Mouse (Mus musculus) layer of hippocampus, adult 18-20 months (tissue): ENCODE results near the gene Klrb1b. TPM values are rescaled to one million over a fixed set of nuclear protein-coding genes. Genes with fewer than 3 reads are reported as not detected.
A peak's percentile ranks its signal among the peaks of the same experiment; 100 is the strongest.

Experiments used
- DNase-seq, 2 experiments: peaks; one replicate each; pipeline ENCODE4 v3.0.0; 2022; ENCODE audit warnings: low spot score in 2 of 2
- long read RNA-seq: library from polyadenylated mRNA; stranded (forward); transcript quantifications from one replicate; pipeline ENCODE4 v2.0.0, GENCODE M21; 2021
- total RNA-seq, 2 experiments: library from RNA; stranded (reverse); gene quantifications; 2 replicates each; pipeline ENCODE4 v1.2.3; 2021

The Klrb1b gene
- total RNA-seq, result not detected
- long read RNA-seq, result 0 reads

- DNase-seq, result no peak
These were observed at the start of gene Klrb1b, which contains the start of gene Gm44511 for GRCm38 (mm10) chr6:128826132-128826531. Gene Klrb1b, minus strand, starts transcription at chr6:128826331. Gene Gm44511, minus strand, starts transcription at chr6:128826315.

GRCm38 (mm10) chr6:128871910-128872610 is 45.9 kb upstream of the Klrb1b start:
- DNase-seq, result no peak

- no peak for DNase-seq
These were observed 42.7 kb upstream of the Klrb1b start for GRCm38 (mm10) chr6:128868861-128869260.

- no peak for DNase-seq
These were observed 31.8 kb upstream of the Klrb1b start for GRCm38 (mm10) chr6:128857976-128858375.

- peak in 1 of 2 experiments; percentile 59 for DNase-seq
These were observed 30.1 kb upstream of the Klrb1b start for GRCm38 (mm10) chr6:128856250-128856649.

DNA sequence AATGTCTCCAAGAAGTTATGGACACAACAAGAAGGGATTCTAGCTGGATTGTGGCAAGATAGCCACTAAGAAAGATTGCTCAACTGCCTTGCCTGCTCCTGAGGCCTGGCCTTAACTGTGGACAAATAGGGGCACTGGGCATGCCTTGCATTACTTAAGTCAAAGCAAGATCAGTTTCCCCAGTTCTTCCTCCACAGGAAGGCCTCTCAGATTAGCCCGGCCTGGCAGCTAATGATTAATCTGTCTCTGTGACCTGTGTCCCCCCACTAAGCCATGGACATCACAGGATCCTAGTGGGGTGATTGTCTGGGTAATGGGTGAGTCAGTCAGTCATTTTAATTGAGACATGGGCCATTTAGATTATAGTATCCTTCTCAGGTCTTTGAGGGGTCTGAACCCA is 29.3 kb upstream of the Klrb1b start:
- DNase-seq, result no peak

DNA sequence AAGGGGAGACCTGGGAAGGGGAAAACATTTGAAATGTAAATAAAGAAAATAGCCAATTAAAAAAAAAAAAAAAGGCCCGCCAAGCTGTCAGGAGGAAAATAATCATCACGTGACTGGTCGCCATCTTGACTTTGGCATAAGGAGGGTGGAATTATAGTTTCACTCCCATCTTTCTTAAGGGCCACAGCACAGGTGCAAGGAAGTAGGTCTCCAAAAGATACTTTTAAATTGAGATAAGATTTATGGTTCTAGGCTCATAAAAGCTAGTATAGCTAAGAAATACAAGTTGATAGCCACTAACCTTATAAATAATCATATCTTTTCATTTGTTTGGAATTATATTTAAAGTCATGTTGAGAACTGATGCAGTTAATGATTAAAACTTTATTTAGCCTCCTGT is 28.8 kb upstream of the Klrb1b start:
- DNase-seq, result no peak

DNA sequence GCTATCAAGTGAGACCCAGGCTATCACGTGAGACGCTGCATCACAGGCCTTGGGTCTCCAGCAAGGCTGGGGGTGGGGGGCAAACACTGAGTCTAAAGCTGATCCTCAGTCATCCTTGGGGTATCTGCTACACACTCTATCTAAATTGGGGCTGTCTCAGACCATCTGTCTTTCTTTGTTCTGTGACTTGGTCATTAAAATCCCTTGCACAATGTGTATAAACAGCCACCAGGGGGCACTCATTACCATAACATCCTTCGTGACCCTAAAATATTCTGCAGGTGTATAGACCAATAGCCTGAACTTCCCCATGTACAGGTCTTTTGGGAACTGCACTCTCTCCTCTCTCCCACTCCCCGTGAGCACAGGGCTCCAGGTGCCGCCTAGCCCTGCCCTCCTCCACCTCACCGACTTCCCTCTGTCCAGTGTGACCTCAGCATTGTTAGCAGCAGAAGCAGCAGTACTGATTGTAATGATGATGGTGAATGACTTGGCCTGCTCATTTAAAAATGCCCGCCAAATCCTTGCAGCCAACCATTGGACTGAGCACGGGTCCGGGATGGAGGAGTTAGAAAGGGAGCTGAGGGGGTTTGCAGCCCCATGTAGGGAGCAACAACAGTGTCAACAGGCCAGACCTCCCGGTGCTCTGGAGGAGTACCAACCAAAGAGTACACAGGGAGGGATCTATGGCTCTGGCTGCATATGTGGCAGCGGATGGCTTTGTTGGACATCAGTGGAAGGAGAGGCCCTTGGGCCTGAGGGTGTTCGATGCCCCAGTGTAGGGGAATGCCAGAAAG is 28.1 kb upstream of the Klrb1b start:
- DNase-seq, result peak in 1 of 2 experiments; percentile 80

DNA sequence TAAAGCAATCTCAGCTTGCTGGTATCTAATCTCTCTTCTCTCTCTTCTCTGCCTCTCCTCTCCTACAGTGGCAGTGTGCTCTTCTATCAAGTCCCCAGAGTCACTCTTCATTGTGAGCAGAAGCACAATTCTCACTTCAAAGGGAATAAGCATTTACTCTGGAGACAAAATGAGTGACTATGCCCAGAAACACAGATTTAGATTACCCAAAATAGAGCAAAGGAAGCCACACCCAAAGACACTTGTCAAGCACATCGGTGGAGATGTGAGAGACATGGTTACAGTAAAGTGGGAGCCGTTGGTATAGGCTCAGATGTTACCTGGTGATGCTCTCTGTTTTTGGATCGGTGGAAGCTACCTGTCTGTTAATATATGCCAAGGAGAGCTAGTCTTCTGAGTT is 26.6 kb upstream of the Klrb1b start:
- DNase-seq, result no peak

- no peak for DNase-seq
These were observed 25.0 kb upstream of the Klrb1b start for GRCm38 (mm10) chr6:128851151-128851550.

GRCm38 (mm10) chr6:128850671-128851070 is 24.5 kb upstream of the Klrb1b start:
- no peak for DNase-seq

GRCm38 (mm10) chr6:128849902-128850301 is 23.8 kb upstream of the Klrb1b start:
- DNase-seq, result peak in 1 of 2 experiments; percentile 62

- no peak for DNase-seq
These were observed 21.3 kb upstream of the Klrb1b start for GRCm38 (mm10) chr6:128847401-128847800.

DNA sequence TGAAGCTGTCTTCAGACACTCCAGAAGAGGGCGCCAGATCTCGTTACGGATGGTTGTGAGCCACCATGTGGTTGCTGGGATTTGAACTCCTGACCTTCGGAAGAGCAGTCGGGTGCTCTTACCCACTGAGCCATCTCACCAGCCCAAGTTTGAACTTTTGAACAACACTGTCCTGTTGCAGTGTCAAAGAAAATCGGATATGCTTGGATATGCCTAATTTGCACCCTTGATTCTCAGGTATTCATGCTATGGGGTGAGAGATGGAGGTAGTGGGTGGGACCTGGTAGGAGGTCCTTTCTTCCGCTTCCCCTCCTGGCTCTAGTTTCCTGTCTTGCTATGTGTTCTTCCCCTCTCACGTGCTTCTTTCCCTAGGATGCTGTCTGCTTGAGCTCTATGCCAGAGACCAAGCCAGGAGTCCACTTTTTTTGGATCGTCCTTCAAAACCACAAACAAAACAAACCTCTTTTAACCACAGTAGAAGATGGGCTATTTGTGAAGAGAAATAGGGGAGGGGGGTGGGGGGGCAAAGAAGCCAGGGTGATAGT is 19.9 kb upstream of the Klrb1b start:
- DNase-seq, result no peak

GRCm38 (mm10) chr6:128845319-128845979 is 19.3 kb upstream of the Klrb1b start:
- peak; percentile 59 to 87 for DNase-seq

DNA sequence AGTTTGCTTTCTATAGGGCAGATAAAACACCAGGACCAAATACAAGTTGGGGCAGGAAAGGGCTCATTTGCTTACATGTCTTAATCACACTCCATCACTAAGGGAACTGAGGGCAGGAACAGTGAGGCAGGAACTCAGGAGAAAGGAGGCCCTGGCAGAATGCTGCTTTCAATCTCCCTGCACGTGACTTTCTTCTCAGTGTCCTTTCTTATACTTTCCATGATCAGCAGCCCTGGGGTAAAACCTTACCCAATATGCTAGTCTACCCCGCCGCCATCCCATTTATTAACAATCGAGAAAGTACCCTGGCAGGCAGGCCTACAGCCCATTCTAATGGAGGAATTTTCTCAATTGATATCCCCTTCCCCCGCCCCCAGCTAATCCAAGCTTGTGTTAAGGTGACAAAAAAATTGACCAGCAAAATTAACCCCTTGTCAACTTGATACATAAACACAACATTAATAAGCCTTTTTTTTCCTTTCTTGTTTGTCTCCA is 18.5 kb upstream of the Klrb1b start:
- no peak for DNase-seq

DNA sequence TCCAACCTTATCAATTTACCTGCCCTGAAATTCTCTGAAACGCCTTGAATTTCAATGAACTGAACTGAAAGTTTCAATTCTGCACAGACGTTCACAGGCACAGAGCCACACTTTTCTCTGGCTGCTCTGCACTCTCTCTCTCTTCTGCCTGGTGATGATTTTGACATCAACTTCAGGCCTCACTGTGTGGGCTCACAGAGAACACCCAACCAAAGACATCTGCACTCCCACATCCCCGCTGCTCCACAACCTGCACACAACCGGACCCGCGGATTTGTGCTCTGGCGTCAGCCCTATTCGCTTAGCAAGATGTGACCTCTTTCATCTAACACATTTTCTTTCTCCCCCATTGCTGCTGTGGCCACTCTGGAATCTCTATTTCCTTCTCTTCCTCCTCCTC is 18.0 kb upstream of the Klrb1b start:
- DNase-seq, result no peak

DNA sequence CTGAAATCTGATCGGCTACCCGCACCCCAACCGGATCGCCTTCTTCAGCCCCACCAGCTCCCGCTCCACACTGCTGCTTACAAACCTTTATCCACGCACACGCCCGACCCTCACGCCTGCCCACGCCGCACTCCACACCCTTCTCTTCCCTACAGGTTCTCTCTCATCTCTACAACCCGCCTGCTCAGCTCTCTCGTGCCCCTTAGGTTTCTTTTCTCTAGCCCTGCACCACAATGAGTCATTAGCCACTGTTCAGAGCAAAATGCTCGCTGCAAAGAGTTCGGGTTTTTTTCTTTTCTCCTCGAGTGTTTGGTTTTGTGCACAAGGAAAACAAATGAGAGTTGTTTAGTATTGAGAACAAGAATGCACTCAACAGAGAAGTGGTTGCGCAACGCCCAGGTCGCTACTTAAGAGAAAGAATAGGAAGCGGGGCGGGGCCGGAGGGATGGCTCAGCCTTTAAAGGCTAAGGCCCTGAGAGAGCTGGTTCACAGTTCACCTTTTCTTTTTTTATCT is 17.4 kb upstream of the Klrb1b start:
- peak in 1 of 2 experiments; percentile 62 for DNase-seq

- peak; percentile 92 to 97 for DNase-seq
These were observed 16.9 kb upstream of the Klrb1b start for GRCm38 (mm10) chr6:128842945-128843478.

- no peak for DNase-seq
These were observed 16.3 kb upstream of the Klrb1b start for GRCm38 (mm10) chr6:128842356-128842944.
